Mouse (Mus musculus) T-helper 2 cell (primary cell): ENCODE results near the gene Cep164.

Experiments
- in situ Hi-C: fragments of 300-600 bp; cut with MboI, MseI; formaldehyde crosslinking; loops from one replicate; pipeline ENCODE4 v1.15.1; 2025; ENCODE audit warnings: high pct_unique_total_duplicates

The Cep164 gene

DNA sequence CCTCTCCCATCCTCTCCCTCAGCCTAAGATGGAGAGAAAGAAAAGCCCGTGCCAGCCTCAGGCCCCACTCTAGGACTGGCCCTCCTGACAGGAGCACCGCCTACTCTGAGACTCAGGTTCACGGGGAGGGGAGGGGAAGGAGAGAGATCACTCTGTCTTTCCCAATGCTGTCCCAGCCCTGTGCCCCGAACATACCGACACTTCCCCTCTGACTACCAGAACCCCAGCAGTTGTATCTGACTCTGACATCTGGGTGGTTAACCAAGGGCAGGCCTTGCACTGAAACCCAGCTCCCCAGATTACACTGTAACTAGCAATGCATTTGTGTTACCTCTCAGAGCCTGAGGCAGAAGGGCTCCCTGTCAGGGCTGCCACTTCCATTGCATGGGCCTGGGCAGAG lies 40.1 kb downstream of the Cep164 start:
- in situ Hi-C loops: no loop called here

DNA sequence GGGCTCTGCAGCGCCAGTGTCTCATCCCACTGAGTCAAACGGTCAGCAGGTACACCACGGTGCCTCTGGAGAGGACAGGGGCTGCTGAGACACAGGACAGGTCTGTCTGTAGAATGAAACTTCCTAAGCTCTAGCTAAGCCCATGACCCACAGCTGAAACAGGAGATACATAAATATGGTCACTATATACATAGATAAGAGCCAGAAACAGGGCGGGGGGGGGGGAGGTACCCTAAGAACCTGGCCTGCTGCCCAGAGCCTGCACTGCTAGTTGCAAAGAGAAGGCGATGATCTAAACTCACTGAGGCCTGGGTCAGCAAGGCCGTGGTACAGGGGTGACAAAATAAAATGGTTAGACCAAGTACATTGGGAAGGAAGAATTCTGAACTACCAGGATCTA lies 40.9 kb downstream of the Cep164 start:
- in situ Hi-C loops: no loop called here

DNA sequence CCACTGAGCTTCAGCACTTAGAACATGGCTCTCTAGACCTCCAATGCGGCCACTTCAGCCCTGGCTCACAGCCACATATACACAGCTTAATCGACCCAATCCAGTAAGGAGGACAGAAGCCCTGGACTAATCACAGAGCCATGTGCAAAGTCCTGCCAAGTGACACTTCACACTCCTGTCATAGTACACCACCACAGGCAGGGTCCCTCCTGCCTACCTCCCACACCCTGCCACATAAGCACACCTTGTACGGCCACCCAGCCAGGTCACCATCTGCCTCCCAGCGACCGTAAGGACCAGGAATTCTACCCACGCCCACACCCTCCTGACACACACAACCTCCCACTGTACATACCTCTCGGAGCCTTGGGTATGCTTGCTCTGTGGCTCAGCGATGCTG lies 41.4 kb downstream of the Cep164 start:
- in situ Hi-C loops: no loop called here

DNA sequence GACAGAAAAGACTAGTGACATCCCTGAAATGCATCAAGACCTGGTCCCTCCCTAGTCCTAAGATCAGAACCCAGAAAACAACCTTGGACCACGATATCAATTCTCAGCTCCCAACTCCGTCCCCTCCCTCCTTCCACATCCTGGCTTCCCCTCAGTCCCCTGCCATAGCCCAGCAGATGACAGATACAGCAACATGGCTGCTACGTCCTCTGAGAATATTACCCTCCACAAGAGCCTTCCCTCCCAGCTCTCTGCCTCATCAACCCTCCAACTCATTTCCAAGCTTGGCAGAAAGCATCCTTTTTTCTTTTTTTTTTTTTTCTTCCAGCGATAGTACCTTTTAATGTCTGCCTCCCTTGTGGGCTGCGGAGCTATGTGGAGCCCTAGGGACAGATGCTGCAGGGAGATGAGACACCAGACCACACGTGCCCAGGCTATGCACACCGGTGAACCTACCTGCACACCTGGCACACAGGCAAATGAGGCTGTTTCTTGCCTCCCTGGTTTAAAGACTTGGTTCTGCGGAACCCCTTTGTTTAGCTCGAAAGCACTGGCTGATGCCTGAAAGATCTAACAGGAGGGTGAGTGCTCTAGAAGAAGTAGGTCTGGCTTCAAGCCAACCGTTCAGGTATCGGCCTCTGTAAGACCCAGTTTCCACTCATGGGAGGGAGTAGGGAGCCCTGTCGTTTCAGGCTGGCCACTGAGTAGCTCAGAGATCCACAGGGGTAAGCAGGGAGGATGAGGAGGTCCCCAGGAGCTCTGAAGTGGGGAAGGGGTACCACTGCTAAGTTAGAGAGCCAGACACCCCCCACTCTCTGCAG lies 45.0 kb downstream of the Cep164 start:
- in situ Hi-C loops: no loop called here

DNA sequence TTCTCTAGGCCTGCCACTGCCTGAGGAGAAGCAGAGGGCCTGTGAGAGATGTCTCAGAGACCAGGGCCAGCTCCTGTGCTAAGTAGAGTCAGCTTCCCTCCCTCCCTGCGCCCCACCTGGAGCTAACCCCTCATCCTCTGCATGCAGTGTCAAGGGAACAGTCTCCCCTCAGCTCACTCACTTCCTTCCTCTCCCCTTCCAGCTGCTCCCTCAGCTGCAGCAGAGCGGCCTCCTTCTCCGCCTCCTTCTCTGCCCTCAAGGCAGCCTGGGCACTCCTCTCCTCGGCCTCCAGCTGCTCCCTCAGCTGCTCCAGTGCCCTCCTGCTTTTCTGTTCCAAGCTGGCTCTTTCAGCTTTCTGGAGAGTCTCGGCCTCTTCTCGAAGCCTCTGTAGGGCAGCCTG lies 49.3 kb downstream of the Cep164 start:
- in situ Hi-C loops: loop anchor here (5.0 kb wide), 1 partner anchor 58 kb away; the partner anchor contains the start of gene Bace1

DNA sequence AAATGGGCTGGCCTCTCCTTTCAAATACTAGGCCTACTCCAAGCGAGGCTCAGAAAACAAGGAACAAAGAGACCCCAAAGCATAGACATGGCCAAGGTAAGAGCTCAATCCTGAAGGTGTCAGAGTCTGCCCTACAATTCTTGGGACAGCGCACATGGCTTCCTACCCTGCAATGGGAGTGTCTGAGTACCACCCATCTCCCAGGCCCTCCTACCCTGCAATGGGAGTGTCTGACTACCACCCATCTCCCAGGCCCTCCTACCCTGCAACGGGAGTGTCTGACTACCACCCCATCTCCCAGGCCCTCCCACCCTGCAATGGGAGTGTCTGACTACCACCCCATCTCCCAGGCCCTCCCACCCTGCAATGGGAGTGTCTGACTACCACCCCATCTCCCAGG lies 52.3 kb downstream of the Cep164 start:
- in situ Hi-C loops: loop anchor here (5.0 kb wide), 1 partner anchor 61 kb away; the partner anchor contains the start of gene Bace1

DNA sequence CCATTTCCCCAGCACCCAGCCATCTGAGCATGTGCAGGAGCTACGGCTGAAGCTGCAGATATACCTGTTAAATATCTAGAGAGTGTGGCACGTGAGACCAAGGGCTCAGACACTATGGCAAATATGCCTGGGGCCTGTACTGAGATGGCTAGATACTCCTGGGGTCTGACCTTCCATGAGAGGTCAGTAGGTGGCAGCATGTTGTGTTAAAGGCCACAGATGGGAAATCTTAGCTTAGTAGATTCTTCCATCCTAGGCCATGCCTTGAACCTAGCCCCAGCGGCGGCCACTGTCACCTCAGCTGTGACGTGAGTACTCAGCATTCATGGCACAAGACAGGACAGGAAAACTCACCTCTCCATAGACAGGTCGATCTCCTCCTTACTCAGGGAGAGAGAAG lies 54.4 kb downstream of the Cep164 start:
- in situ Hi-C loops: no loop called here

DNA sequence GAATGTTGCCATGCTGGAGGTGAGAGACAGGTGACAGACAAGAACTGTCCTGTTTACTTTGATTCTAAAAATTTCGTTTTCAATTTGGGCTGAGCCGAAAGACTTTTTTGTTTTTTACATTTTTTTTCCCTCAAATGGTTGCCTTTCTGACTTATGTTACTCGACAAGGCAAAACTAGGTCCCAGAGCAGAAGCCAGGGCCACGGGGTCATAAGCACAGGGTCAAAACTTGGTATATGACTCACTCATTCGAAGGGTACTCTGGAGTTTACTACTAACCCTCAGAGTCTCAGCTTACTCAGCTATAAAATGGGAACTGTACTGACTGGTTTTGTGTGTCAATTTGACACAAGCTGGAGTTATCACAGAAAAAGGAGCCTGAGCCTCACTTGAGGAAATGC lies 58.9 kb downstream of the Cep164 start:
- in situ Hi-C loops: no loop called here

DNA sequence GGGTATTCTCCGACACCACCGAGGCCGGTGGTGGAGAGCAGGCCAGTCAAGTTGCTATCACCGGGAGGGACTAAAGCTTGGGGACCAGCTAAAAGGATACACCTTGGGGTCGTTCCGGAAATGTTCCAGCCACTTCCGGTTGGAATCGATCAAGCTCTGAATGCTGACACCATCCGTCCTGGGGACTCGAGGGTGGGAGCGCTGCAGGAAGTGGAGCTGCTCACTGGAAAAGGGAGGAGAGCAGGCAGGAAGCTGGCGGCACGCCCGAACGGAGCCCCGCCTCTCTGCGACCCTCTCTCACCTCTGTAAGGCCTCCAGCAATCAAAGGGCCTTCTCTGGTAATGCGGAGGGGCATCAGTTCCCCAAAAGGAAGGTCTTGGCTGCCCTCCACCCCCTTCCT lies 60.1 kb downstream of the Cep164 start:
- in situ Hi-C loops: no loop called here

DNA sequence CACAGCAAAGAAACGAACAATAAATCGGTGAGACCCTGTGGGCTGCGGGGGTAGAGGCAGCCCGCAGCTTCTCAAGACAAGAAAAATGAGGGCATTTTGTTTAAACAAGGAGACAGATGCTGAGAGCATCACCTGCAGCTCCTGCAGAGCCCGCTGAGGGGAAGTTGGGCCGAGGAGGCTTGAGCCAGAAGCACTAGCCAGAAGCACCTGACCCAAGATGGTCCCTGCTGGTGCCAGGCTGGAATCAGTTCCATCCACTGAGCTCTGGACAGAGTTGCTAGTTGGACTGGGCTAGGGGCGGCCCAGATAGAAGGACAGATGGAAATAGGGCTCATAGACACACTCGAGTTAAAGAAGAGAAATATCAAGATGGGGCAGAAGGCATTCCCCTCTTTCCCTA lies 61.3 kb downstream of the Cep164 start:
- in situ Hi-C loops: no loop called here

DNA sequence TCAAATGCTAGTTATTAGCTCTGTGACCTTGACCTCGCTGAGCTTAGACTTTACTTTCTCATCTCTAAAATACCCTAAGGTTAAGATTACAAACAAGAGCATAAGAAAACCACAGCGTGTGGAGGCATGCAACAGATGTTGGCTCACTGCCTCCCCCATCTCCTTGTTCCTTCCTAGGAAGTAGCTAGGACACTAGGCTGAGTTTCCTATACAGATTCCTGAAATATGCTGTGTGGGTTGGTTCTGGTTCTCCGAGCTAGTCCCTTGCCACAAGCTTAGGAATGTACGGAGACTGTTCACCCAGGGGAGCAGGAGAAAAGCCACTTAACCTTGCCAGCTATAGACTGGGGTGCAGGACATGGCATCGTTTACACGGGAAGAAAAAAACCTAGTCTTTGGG lies 62.3 kb downstream of the Cep164 start:
- in situ Hi-C loops: no loop called here

DNA sequence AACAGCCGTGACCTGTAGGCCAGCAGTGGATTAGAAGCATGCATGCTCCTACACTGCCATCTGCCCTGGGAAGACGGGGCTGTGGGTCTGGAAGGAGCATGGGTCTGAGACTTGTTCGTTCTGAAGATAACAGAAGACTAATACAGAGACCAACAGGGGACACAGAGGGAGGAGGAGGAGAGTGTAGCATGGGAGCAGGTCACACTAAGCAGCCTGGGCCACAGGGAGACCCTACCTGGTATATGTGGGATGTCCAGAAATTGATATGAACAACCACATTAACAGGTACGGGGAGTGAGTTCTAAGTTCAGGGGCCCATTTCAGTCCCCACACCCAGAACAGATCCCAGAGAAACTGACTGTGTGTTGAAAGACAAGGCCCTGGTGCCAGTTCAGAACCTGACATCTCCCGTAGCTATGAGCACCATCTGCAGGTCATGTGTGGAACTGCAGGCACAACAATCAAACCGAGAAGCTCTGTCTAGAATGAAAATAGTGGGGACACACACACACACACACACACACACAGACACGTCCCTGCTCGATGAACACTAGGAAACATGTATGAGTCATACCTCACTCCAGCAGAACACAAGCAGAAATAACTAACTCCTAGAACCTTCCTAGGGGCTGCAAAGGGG lies 73.9 kb downstream of the Cep164 start:
- in situ Hi-C loops: loop anchor here (10.0 kb wide), 1 partner anchor 170 kb away; no protein-coding TSS in a partner anchor

DNA sequence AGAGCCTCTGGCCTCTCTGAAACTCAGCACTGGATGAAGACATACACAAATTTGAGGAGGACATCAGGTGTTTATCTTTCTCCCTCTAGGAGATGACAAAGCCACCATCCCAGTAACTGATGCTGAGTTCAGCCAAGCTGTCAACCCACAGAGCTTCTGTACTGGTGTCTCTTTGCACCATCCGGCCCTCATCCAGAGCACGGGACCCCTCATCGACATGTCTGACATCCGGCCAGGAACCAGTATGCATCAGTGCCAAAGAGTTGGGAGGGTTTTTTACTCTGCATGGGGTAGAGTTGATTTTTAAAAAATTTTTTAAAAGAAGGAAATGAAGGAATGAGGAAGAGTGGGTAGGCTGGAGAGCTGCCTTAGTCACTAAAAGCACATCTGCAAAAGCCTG lies 78.6 kb downstream of the Cep164 start:
- in situ Hi-C loops: loop anchor here (10.0 kb wide), 1 partner anchor 165 kb away; no protein-coding TSS in a partner anchor

DNA sequence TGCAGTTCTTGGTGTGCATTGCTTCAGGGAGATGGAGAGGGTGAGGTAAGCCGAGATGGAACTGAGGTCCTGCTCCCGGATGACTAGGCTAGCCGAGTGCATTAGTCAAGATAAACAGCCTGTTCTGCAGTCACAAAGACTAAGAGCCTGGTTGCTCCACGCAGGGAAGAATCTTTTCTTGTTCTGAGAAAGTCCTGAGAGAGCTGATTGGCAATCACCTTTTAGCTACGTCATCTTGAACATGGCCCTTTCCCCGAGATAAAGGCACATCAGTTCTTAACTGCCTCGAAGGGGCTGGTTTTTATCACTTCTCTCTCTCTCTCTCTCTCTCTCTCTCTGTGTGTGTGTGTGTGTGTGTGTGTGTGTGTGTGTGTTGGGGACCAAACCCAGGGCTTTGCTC lies 83.0 kb downstream of the Cep164 start:
- in situ Hi-C loops: no loop called here

DNA sequence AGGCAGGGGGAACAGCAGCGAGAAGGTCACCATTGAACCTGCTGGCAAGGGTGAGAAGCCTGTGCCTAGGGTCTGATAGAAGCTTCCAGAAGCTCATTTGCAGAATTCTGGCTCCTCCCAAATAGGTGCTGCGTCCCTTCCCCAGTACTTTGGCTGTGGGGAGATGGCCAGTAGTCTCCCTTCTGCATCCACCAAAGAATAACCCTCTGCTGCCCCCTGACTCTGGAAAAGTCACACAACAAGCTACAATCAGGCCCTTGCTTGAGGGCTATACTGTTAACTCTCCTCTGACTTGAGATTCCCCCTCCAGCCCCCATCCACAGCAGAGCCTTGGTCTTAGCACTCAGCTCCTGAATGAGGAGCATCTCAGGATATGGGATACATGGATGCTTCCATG lies 87.9 kb downstream of the Cep164 start:
- in situ Hi-C loops: no loop called here

DNA sequence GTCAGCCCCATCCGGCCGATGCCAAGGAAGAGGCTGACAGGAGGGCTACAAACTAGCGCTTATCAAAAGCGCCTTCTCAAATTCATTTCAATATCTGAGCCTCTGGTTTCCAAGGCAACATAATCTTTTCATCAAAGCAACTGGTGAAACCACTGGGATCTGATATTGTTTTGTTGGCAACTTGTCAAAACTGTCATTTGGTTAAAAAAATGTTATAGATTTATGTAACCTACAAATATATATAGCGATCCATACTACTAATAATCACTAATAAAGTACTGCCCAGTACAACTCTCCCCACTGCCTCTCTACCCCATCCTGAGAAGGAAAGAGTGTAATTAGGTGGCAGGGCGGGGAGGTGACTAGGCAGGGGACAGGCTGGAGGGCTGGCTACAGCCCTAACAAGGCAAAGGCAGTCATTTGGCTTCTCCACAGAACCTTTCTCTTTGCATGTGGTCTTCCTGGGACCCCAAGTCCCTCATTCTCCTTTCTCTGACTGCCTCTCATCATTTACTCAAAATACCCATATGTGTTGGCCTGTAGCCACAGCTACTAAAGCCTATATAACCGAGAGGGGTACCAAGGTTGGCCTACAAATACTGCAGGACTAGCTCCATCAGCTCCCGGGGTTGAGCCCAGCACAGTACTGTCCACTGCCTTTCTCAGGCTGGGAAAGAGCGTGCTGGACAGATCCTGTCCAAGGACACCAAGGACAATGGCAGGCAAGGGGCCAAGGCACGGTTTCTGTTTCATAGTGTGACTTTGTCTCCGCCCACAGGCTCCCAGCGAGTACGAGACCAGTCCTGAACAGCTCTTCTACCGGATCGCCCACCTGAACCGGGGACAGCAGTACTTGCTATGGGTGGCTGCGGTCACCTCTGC lies 88.5 kb downstream of the Cep164 start:
- in situ Hi-C loops: no loop called here

DNA sequence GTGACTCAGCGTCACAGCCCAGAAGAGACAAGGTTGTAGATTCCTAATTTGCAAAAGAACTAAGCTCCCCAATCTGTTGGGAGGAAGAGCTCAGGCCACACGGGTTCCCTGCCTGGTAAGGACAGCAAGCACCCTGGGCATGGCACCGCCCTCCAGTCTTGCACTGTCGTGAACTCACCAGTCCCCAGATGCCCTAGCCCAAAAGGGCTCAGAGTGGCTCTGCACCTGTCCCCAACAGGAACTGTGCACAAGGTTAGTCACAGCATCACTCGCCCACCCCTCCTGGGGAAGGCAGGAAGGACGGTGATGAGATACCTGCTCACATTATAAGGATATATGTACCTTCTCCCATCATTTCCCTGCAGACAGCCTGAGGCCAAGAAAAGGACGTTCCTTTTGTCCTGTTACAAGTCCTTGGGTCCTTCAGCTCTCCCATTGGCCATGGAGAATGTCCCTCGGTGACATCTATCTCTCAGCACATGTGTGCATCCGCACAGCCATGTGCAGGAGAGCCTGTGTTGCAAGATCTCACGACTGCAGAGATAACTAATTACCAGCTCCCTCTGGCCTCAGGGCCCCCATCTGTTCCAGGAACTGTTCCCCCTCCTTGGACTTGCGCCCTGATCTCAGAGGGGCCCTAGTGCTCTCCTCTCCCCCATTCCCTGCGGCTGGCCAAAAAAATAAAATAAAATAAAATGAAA lies 89.3 kb downstream of the Cep164 start:
- in situ Hi-C loops: no loop called here

DNA sequence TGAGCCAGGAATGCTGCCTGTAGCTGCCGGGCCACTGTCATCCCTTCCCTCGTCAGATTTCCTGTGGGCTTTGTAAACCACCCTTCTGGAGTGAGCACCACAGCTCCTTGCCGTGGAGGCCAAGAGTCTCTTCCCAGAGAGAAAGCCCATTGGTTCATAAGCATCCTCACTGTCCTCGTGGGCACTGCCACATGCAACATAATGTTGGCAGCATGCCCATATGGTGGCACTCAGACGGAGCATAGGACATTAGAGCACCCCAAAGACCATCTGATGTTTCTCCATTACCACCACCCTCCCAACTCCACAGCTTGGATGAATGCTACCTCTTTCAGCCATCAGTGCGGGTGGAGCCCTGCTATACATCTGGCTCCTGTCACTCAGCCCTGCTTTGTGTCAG lies 95.2 kb downstream of the Cep164 start:
- in situ Hi-C loops: no loop called here

DNA sequence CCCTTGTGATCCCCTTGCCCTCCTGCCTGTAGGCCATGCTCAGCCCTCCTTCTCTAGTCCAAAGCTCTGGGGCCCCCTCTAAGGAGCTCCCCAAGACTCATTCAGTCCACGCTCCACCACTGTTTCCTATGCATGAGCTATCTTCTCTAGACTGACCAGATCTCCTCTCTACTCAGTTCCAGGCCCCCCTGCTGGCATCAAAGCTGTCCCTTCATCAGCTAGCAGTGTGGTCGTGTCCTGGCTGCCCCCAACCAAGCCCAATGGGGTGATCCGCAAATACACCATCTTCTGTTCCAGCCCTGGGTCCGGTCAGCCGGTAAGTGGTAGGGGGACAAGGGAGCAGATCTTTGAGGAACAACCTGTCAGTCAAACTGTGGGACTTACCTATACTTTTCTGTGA lies 96.6 kb downstream of the Cep164 start:
- in situ Hi-C loops: no loop called here

DNA sequence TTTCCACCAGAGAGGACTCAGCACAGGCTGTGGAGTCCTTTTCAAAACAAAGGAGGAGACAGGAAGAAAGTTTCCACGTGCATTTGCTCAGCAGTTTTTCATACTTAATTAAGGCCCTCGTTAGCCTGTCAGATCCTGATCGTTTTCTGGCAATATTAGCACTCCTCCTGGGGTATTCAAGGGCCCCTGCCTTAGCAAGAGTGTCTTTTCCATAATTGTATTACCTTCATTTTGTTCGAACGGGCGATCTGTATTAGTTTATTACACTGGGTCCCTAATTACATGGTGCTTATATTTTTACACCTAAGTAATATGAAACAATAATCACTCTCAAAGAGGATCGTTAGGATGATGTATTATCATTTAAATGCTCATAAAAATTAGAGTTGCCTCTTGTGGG lies 108.5 kb downstream of the Cep164 start:
- in situ Hi-C loops: no loop called here
